21 mouse cellular contexts compared by ENCODE assay signal in the genomic region with DNA sequence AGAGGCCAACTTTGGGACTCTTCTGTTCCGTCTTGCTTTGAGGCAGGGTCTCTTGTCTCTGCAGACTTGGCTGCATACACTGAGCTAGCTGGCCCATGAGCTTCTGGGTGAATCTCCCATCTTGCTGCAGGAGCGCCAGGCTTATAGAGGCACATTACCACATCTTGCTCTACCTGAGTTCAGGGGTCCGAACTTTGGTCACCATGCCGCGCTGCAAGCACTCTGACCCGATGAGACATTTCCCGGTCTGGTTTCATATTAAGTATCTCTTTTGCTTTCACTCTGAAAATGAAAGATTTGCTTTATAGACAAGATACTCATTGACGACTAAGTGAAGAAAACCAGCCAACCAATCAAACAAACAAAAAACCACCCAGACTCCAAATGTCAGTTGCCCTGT. TPM values are rescaled to one million over a fixed set of nuclear protein-coding genes. Genes with fewer than 3 reads are reported as not detected.
DNase-seq lines count a peak whose midpoint lies in the region; ATAC-seq and TF ChIP-seq lines count a peak whose summit lies in the region.
"Had no signal": no experiment of that assay in that cellular context is flagged by ENCODE, and none has a peak within 500 bp of the region (broad histone marks: within the 10 kb centered on the region; RNA-seq: fewer than 3 reads in every experiment).

No protein-coding gene starts in this region.

- no peak overlapping the region for H3K27ac ChIP-seq in kidney, adult 2 months (ENCODE audit: insufficient read depth, low read depth, low read length)
- no peak overlapping the region for H3K27ac ChIP-seq in kidney, embryonic 15.5 days
- no peak overlapping the region for H3K27ac ChIP-seq in kidney, embryonic 14.5 days (ENCODE audit: low read depth, low read length)

- peak; percentile 61 for DNase-seq in kidney, adult 2 months
- DNase-seq in kidney, adult 9 months, result peak; percentile 56
- DNase-seq in kidney, postnatal 10 days, result no peak
- DNase-seq in kidney, postnatal 36 days, result peak; percentile 29 to 44
- DNase-seq: adrenal gland, adult 2 months; adrenal gland, adult 8-10 months; adrenal gland, postnatal 10 days; adrenal gland, postnatal 14 days; adrenal gland, postnatal 25 days; adrenal gland, postnatal 36 days; B cell, adult 2 months; cerebellum, adult 11 months; cerebellum, adult 11-12 months; cerebellum, adult 18-20 months had no signal

- H3K9ac ChIP-seq in kidney, embryonic 15.5 days, result no peak overlapping the region
- H3K9ac ChIP-seq in kidney, embryonic 14.5 days (ENCODE audit: low read depth, low read length), result no peak overlapping the region

- no peak for ATAC-seq in kidney, embryonic 15.5 days (replicated peaks; ENCODE audit: low FRiP score)
- ATAC-seq in kidney, embryonic 14.5 days (ENCODE audit: low FRiP score, low TSS enrichment), result no peak
- ATAC-seq: activated CD4-positive, CD25-positive, alpha-beta regulatory T cell, adult 4 months; CD4-positive, CD25-positive, alpha-beta regulatory T cell, adult 4 months; Patski had no signal

- no peak for TF ChIP-seq CTCF in kidney, adult 2 months (conservative IDR thresholded peaks at IDR 0.05; ENCODE audit: insufficient read depth, insufficient read length, low read depth, low read length)

- H3K36me3 ChIP-seq in kidney, adult 2 months (ENCODE audit: control insufficient read depth, insufficient read depth, low read length), result no peaks in the 10 kb centered on the region
- H3K36me3 ChIP-seq in kidney, embryonic 15.5 days, result no peaks in the 10 kb centered on the region
- H3K36me3 ChIP-seq in kidney, embryonic 14.5 days (ENCODE audit: control insufficient read depth, insufficient read depth, low read length), result no peaks in the 10 kb centered on the region
- H3K36me3 ChIP-seq: G1E had no signal

- no peaks in the 10 kb centered on the region for H3K9me3 ChIP-seq in kidney, embryonic 15.5 days (replicated peaks)
- no peaks in the 10 kb centered on the region for H3K9me3 ChIP-seq in kidney, embryonic 14.5 days (ENCODE audit: control insufficient read depth, low read length)
- H3K9me3 ChIP-seq: G1E had no signal

- TF ChIP-seq POLR2A in kidney, adult 2 months (IDR thresholded peaks at IDR 0.05; ENCODE audit: low read depth, low read length), result no peak

- WGBS in kidney, adult 2 months, result 77% methylated on average over 8 of the region's 8 CpGs
- WGBS in kidney, embryonic 15.5 days, result 94% methylated on average over 8 of the region's 8 CpGs
- WGBS in kidney, embryonic 14.5 days, result 92% methylated on average over 8 of the region's 8 CpGs

- H3K27me3 ChIP-seq in kidney, adult 2 months (replicated peaks; ENCODE audit: control insufficient read depth, insufficient read depth, low read length), result no peaks in the 10 kb centered on the region
- no peaks in the 10 kb centered on the region for H3K27me3 ChIP-seq in kidney, embryonic 15.5 days
- no peaks in the 10 kb centered on the region for H3K27me3 ChIP-seq in kidney, embryonic 14.5 days (ENCODE audit: control insufficient read depth, insufficient read depth, low read length)
- H3K27me3 ChIP-seq: CH12.LX, Patski had no signal

- H3K4me2 ChIP-seq in kidney, embryonic 15.5 days, result no peak overlapping the region
- H3K4me2 ChIP-seq in kidney, embryonic 14.5 days (replicated peaks; ENCODE audit: low read depth, low read length), result no peak overlapping the region

- no peak overlapping the region for H3K4me3 ChIP-seq in kidney, adult 2 months (ENCODE audit: insufficient read depth, low read depth, low read length)
- H3K4me3 ChIP-seq in kidney, embryonic 15.5 days (replicated peaks), result no peak overlapping the region
- no peak overlapping the region for H3K4me3 ChIP-seq in kidney, embryonic 14.5 days (ENCODE audit: low read length)

- H3K4me1 ChIP-seq in kidney, adult 2 months (ENCODE audit: control insufficient read depth, insufficient read depth, low read length), result peaks cover 3% of the 10 kb centered on the region; the same call in 1 of the 2 replicates
- peaks cover 8% of the 10 kb centered on the region for H3K4me1 ChIP-seq in kidney, embryonic 15.5 days
- no peaks in the 10 kb centered on the region for H3K4me1 ChIP-seq in kidney, embryonic 14.5 days (ENCODE audit: control insufficient read depth, insufficient read depth, low read length)

RNA-seq across cellular contexts. Expression of a gene that starts 34.4 kb away (rescaled TPM):
- polyA plus RNA-seq in kidney, adult 2 months (2012; rRNA removed), result 6.1 TPM in 2 replicates
- 11.6 and 12.3 TPM in 2 replicates for polyA plus RNA-seq in kidney, embryonic 15.5 days (2015; fragmentation: Nextera tagmentation; extraction: Ambion mirVana)
- polyA plus RNA-seq in kidney, embryonic 14.5 days (2014; fragmentation: Nextera tagmentation; extraction: Ambion mirVana), result 8.5 and 14.5 TPM in 2 replicates

RNA-seq across cellular contexts. Expression of a gene that starts 45.3 kb away (rescaled TPM):
- polyA plus RNA-seq in kidney, adult 2 months (2012; rRNA removed), result 68.7 and 81.7 TPM in 2 replicates
- polyA plus RNA-seq in kidney, embryonic 15.5 days (2015; fragmentation: Nextera tagmentation; extraction: Ambion mirVana), result 80.8 and 81.7 TPM in 2 replicates
- 31.5 and 88.4 TPM in 2 replicates for polyA plus RNA-seq in kidney, embryonic 14.5 days (2014; fragmentation: Nextera tagmentation; extraction: Ambion mirVana)
- polyA plus RNA-seq: G1E had no signal
